Mouse (Mus musculus): ENCODE results near the gene Kmt2a. TPM values are rescaled to one million over a fixed set of nuclear protein-coding genes. Genes with fewer than 3 reads are reported as not detected.

Kmt2a gene
- polyA plus RNA-seq, 1 experiment from 2014 or later: 11.1 TPM

DNA sequence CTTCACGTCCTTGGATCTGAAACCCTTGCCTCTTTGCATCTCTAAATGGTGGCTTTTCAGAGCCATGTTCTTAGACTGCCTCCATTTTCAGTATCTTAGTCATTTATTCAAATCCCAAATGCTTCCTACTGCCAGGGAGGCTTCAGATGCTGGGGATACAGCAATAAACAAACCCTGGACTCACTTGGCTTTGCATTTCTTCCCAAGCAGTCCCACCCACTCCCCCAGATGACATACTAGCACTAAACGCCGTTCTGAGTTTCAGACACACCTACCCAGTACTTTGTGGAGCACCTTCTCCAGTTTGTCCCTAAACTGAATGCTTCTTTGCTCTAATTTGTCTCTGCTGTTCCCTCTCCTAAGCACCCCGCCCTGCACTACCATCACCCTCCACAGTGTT is 15.9 kb upstream of the Kmt2a start:
- no peak for DNase-seq (ENCODE audit: low spot score)
- Histone ChIP-seq H3K4me1 (no peaks in the 10 kb centered on the region), H3K9me3 (replicated peaks) (no peaks in the 10 kb centered on the region), H3K36me3 (no peaks in the 10 kb centered on the region), H3K4me3 (no peak overlapping the region), H3K27ac (replicated peaks) (no peak overlapping the region), H3K27me3 (ENCODE audit: low read depth, poor library complexity, severe bottlenecking) (no peaks in the 10 kb centered on the region)
- 78% methylated on average over 4 of the region's 4 CpGs for WGBS

DNA sequence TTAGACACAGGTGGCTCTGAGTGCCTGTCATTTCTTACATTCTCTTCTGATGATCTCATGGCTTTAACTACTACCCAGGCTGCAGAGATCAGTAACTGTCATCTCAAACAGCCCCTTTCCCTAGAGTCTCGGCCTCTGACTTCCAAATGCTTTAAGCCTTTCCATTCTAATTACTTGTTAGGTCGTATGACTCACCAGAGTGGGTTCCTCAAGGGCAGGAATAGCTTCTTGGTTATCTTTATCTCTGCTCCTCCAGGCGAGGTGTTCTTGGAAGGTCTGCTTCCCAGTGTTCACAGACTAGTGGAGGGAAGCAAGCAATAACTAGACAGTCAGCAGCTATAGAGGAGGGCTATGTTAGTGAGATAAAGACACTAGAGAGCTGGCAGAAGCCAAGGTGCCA is 11.6 kb upstream of the Kmt2a start:
- WGBS: 74% methylated on average over 3 of the region's 3 CpGs
- H3K27ac ChIP-seq (replicated peaks): no peak overlapping the region
- H3K4me3 ChIP-seq: no peak overlapping the region
- H3K27me3 ChIP-seq (ENCODE audit: low read depth, poor library complexity, severe bottlenecking): no peaks in the 10 kb centered on the region
- H3K9me3 ChIP-seq (replicated peaks): no peaks in the 10 kb centered on the region
- no peaks in the 10 kb centered on the region for H3K4me1 ChIP-seq
- H3K36me3 ChIP-seq: no peaks in the 10 kb centered on the region
- DNase-seq (ENCODE audit: low spot score): no peak

DNA sequence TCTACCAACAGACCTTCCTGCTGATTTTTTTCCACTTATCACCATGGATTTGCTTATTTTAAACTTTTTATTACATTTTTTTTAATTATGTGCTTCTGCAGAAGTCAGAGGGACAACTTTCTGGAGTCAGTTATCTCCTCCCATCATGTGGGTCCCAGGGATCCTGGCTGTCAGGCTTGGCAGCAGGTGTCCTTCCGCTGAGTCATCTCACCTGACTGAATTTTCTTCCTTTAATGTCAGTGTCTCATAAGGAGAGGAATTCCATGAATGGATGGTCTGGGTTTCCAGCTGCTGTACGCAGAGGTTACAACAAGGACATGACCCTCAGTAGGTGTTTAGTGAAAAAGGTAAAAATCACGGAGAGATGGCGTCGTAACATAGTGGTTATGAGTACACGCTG is 10.1 kb upstream of the Kmt2a start:
- Histone ChIP-seq H3K27me3 (ENCODE audit: low read depth, poor library complexity, severe bottlenecking) (no peaks in the 10 kb centered on the region), H3K9me3 (replicated peaks) (no peaks in the 10 kb centered on the region), H3K4me1 (no peaks in the 10 kb centered on the region), H3K36me3 (no peaks in the 10 kb centered on the region), H3K27ac (replicated peaks) (no peak overlapping the region), H3K4me3 (no peak overlapping the region)
- 88% methylated on average over 6 of the region's 6 CpGs for WGBS
- DNase-seq (ENCODE audit: low spot score): no peak

DNA sequence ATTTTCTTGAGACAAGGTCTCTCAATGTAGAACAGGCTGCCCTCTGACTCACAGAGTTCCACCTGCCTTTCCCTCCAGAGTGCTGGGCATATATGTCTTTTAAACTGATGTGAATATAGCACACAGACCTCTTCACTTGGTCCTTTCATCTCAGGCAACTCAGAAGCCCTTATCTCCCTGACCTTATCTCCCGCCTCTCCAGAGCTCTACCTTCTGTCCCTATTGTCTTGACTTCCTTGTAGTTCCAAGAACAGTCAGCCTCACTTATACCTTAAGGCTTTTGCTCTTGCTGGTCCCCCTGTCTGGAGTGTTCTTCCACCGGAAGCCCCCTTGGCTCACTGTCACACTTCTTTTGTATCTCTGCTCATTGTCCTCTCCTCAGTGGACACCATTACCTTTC is 9.0 kb upstream of the Kmt2a start:
- Histone ChIP-seq H3K27me3 (ENCODE audit: low read depth, poor library complexity, severe bottlenecking) (no peaks in the 10 kb centered on the region), H3K27ac (replicated peaks) (no peak overlapping the region), H3K9me3 (replicated peaks) (no peaks in the 10 kb centered on the region), H3K4me1 (no peaks in the 10 kb centered on the region), H3K36me3 (no peaks in the 10 kb centered on the region), H3K4me3 (no peak overlapping the region)
- no peak for DNase-seq (ENCODE audit: low spot score)
- WGBS: 63% methylated on average over 2 of the region's 2 CpGs

DNA sequence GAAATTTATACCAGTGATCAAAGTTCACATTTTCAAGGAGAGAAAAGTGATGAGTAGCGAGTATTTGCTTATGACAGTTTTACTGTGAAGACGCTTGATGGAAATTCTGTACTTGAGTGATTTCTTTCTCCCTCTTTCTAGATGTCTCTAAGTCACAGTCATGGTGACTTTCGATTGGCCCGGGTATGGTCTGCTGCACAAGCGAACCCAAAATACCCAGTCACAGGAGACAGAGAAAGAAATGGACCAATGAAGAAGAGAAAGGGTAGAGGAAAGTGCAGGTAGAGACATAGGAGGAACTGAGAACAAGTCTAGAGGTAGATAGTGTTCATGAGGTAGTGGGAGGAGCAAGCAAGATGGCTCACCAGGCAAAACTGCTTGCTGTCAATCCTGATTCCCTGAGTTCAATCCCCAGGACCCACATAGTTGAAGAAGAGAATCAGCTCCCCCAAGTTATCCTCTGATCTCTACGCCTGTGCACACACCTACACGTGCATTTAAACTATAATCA is 7.1 kb upstream of the Kmt2a start:
- H3K4me3 ChIP-seq: no peak overlapping the region
- 88% methylated on average over 7 of the region's 7 CpGs for WGBS
- peaks cover 4% of the 10 kb centered on the region for H3K4me1 ChIP-seq
- DNase-seq (ENCODE audit: low spot score): no peak
- no peaks in the 10 kb centered on the region for H3K9me3 ChIP-seq (replicated peaks)
- no peak overlapping the region for H3K27ac ChIP-seq (replicated peaks)
- H3K36me3 ChIP-seq: no peaks in the 10 kb centered on the region
- no peaks in the 10 kb centered on the region for H3K27me3 ChIP-seq (ENCODE audit: low read depth, poor library complexity, severe bottlenecking)

DNA sequence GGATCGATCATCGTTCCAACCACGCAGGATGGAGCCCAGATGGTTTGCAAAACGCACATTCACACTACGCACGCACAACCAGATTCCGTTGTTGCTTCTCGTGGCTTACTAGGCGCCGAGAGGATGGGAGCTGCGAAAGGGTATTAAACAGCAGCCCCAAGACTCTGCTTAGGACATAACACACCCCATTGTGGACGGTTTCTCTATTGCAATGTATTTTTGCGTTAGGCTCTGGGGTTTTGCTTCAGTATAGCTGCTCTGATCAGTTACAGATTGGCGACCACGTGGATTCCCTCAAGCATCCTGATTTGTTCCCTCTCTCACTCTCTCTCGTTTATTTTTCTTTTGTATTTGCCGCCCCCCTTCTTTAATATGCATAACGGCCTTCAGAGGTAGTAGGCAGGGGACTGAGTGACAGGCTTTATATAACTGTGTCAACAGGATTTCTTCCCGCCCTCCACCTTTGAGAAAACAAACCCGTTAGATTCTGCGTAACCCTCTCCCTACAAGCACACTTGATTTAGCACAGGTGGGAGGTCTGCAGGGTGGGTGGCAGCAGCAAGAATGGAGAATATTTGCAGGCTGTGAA is 2.0 kb upstream of the Kmt2a start:
- WGBS: under 1% methylated on average over 21 of the region's 21 CpGs
- Histone ChIP-seq H3K27ac (replicated peaks) (peak overlapping the region; percentile 99), H3K4me1 (peaks cover 30% of the 10 kb centered on the region), H3K4me3 (peak overlapping the region; percentile 99), H3K27me3 (ENCODE audit: low read depth, poor library complexity, severe bottlenecking) (no peaks in the 10 kb centered on the region), H3K36me3 (peaks cover 7% of the 10 kb centered on the region; the same call in 1 of the 2 replicates), H3K9me3 (replicated peaks) (no peaks in the 10 kb centered on the region)
- no peak for DNase-seq (ENCODE audit: low spot score)

DNA sequence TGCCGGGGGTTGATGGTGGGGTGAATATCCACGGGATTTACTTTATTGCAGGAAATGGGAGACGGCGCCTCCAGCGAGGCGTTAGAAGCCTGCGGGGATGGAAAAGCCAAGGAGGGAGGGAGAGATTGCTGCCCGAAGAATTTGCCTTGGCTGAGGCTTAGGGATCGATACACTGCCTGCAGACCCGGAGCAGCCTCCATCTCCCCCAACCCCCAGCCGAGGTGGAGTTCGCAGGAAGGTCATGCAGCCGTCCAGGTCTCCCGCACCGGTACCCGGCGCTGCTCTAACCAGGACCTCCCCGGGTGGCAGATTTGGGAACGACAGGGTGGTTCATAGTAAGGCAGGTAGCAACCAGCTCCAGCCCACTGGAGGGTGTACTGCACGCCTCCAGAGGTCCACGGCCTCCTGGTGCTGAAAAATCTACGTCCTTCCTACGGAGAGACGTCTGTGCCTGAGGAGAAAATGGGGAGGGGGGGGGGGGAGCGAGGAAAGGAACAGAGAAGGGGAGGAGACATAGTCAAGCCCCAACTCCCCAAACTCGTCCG is 1.4 kb upstream of the Kmt2a start:
- H3K27me3 ChIP-seq (ENCODE audit: low read depth, poor library complexity, severe bottlenecking): no peaks in the 10 kb centered on the region
- peak; percentile 79 for DNase-seq (ENCODE audit: low spot score)
- H3K9me3 ChIP-seq (replicated peaks): no peaks in the 10 kb centered on the region
- H3K36me3 ChIP-seq: peaks cover 13% of the 10 kb centered on the region
- H3K27ac ChIP-seq (replicated peaks): peak overlapping the region; percentile 99
- under 1% methylated on average over 27 of the region's 27 CpGs for WGBS
- H3K4me3 ChIP-seq: peak overlapping the region; percentile 99
- peaks cover 35% of the 10 kb centered on the region for H3K4me1 ChIP-seq

DNA sequence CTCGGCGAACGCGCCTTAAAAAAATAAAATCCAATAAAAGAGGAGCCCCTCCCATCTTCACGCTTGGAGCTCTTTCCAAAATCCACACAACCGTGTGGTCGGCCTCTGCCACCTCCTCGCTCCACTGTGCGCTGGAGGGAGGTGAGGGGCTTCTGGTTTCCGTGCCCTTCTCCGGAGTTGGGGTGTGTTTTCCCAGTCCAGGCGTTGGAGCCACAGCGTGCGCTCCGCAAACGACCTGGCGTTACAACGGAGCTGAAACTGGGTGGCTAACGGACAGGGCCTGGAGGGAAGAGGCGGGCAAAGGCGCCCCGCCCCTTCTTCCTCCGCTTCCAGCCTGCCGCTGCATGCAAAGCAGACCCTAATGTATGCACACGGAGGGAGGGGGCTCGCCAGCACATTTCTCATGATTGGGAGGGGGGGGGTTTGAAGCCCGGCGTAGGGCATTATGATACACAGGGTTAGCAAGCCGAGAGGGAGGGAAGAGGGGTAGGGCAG is 892 bp upstream of the Kmt2a start:
- Histone ChIP-seq H3K27me3 (ENCODE audit: low read depth, poor library complexity, severe bottlenecking) (no peaks in the 10 kb centered on the region), H3K4me3 (peak overlapping the region; percentile 99), H3K27ac (replicated peaks) (peak overlapping the region; percentile 99), H3K36me3 (peaks cover 18% of the 10 kb centered on the region), H3K9me3 (replicated peaks) (no peaks in the 10 kb centered on the region), H3K4me1 (peaks cover 40% of the 10 kb centered on the region)
- DNase-seq (ENCODE audit: low spot score): peak; percentile 91
- WGBS: under 1% methylated on average over 29 of the region's 29 CpGs

DNA sequence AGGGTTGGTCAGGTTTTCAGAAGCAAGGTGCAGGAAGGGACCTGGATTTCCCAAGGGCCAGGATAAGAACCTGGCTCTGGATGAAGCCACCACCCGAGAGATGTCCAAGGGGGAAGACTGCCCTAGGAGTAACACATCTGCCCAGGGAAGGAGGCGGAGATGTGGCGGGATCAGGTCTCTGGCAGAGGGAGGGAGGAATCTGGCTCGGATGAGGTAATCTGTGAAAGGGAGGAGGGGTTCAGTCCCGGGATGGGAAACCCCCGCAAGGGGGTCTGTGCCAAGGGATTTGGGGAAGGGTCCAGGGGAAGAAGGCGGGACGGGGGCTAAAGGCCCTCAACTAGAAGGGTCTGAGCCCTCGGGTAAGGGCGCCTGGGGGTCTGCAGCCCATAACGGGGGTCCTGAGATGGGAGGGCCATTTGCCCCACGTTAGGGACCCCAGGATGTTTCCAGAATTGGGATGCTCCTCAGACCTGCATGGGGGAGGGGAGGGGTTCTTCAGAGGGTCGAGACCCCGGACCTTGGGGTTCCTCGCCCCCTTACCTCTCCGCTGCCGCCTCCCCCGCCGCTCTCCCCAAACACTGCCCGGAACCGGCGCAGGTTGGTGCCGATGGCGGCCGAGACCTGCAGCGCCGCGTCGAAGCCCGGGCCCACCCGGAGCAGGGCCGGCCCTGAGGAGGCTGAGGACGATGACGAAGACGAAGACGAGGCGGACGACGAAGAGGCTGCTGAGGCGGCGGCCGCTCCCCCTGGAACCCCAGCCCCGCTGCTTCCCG is 601 bp downstream of the Kmt2a start:
- WGBS: under 1% methylated on average over 42 of the region's 44 CpGs
- Histone ChIP-seq H3K27me3 (ENCODE audit: low read depth, poor library complexity, severe bottlenecking) (no peaks in the 10 kb centered on the region), H3K27ac (replicated peaks) (peak overlapping the region; percentile 99), H3K4me1 (peaks cover 52% of the 10 kb centered on the region), H3K36me3 (peaks cover 22% of the 10 kb centered on the region), H3K4me3 (peak overlapping the region; percentile 99), H3K9me3 (replicated peaks) (no peaks in the 10 kb centered on the region)
- DNase-seq (ENCODE audit: low spot score): peak; percentile 43

DNA sequence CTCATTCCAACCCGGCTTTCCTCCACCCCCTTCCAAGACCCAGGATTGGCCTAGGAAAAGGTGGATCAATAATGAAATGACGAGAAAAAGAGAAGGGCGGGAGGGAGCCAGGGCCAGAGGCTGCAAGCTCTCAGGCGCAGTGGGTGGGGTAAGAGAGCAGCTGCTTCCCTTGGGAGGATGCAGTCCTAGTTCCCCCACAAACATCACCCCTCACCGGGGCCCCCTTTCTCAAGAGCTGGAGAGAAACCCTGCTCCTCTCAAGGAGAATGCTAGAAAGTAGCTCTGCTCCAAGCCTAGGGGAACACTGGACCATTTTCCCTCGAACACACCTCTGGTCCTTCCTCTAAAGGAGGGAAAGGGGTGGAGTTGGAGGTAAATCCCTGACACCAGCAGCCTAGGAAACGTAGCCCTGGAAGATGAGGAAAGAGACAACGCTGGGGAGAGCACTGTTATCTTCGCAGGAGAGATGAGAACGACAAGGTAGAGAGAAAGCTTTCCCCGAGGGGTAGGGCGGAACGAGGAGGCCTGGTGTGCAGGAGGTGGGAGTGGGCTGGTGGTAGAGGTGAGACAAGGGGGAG is 1.3 kb downstream of the Kmt2a start:
- 2% methylated on average over 13 of the region's 13 CpGs for WGBS
- Histone ChIP-seq H3K27ac (replicated peaks) (peak overlapping the region; percentile 99), H3K4me1 (peaks cover 56% of the 10 kb centered on the region), H3K27me3 (ENCODE audit: low read depth, poor library complexity, severe bottlenecking) (no peaks in the 10 kb centered on the region), H3K4me3 (peak overlapping the region; percentile 99), H3K36me3 (peaks cover 22% of the 10 kb centered on the region), H3K9me3 (replicated peaks) (no peaks in the 10 kb centered on the region)
- DNase-seq (ENCODE audit: low spot score): peak; percentile 21

DNA sequence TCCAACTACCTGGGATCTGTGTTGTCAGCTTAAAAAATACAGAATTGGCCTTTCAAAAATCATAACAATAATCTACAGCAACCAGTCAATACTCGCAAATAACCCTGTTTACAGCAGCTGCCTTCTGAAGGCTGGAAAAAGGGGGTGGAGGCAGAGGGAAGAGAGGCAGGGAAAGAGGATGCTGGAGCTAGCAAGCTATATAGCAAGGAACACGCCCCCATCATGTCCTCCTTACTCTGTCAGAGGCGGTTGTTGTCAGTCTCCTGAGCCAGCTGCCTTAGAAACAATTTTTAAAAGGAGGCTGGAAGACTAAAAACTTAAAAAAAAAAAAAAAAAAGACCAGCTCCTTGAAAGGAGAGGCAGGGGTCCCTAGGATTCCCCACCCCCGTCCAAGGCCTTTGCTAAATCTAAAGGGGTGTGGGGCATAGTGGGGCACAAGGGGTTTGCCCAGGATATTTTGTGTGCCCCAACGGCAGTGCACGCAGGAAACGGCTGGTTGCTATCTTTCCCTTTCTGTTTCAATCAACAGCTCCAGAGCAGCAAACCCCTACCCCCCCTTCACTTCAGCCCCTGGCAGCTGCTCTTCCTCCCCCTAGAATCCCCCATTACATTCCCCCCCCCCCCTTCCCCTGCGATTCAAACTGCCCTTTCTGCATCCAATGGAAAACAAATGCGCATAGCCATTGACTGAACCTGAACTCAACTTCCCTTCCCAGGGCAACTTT is 2.2 kb downstream of the Kmt2a start:
- H3K27ac ChIP-seq (replicated peaks): peak overlapping the region; percentile 99
- no peak for DNase-seq (ENCODE audit: low spot score)
- H3K4me1 ChIP-seq: peaks cover 61% of the 10 kb centered on the region
- peak overlapping the region; percentile 99 for H3K4me3 ChIP-seq
- 39% methylated on average over 9 of the region's 9 CpGs for WGBS
- no peaks in the 10 kb centered on the region for H3K9me3 ChIP-seq (replicated peaks)
- no peaks in the 10 kb centered on the region for H3K27me3 ChIP-seq (ENCODE audit: low read depth, poor library complexity, severe bottlenecking)
- H3K36me3 ChIP-seq: peaks cover 22% of the 10 kb centered on the region

DNA sequence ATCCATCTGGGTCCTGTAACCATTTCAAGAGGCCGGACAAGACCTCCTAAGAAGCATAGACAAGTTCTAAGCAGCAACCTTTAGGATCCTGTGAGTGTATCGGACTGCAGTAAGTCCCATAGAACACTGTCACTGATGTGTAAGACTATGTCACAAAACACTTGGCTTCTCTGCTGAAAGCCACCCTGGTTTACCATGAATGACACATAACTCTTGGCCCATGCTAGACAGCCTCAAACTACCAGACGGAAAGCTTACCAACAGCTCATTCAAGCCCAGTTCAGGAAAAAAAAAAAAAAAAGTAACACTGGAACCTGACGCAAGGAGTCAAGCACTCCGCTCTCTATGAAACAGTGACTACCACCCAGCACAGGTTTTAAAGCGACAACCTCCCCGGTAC is 3.4 kb downstream of the Kmt2a start:
- Histone ChIP-seq H3K27ac (replicated peaks) (no peak overlapping the region), H3K36me3 (peaks cover 23% of the 10 kb centered on the region), H3K4me1 (peaks cover 57% of the 10 kb centered on the region), H3K27me3 (ENCODE audit: low read depth, poor library complexity, severe bottlenecking) (no peaks in the 10 kb centered on the region), H3K9me3 (replicated peaks) (no peaks in the 10 kb centered on the region), H3K4me3 (no peak overlapping the region)
- no peak for DNase-seq (ENCODE audit: low spot score)
- WGBS: 95% methylated on average over 7 of the region's 7 CpGs
